Mouse (Mus musculus): ENCODE data around the gene Zfp553. TPM values are rescaled to one million over a fixed set of nuclear protein-coding genes. Genes with fewer than 3 reads are reported as not detected.

Zfp553 gene
- polyA plus RNA-seq, 1 experiment from 2014 or later = 48.7 TPM

- no peak for ATAC-seq
- H3K36me3 ChIP-seq (ENCODE audit: control insufficient read depth, insufficient read depth, low read length) = no peaks in the 10 kb centered on the region
- no peak overlapping the region for H3K4me2 ChIP-seq (ENCODE audit: low read length)
- H3K27me3 ChIP-seq (ENCODE audit: control insufficient read depth, insufficient read depth, low read depth, low read length) = no peaks in the 10 kb centered on the region
- H3K4me3 ChIP-seq (ENCODE audit: low read depth, low read length) = no peak overlapping the region
- H3K27ac ChIP-seq (ENCODE audit: low read length) = no peak overlapping the region
- 90% methylated on average over 5 of the region's 5 CpGs for WGBS
- H3K9ac ChIP-seq (ENCODE audit: low read depth, low read length) = no peak overlapping the region
- no peaks in the 10 kb centered on the region for H3K4me1 ChIP-seq (ENCODE audit: control insufficient read depth, insufficient read depth, low read length)
- no peaks in the 10 kb centered on the region for H3K9me3 ChIP-seq (replicated peaks; ENCODE audit: control insufficient read depth, low read length, poor library complexity, severe bottlenecking)
Measured at GRCm38 (mm10) chr7:127216307-127216706, 16.6 kb upstream of the Zfp553 start.

- no peak overlapping the region for H3K4me3 ChIP-seq (ENCODE audit: low read depth, low read length)
- H3K4me2 ChIP-seq (ENCODE audit: low read length) = no peak overlapping the region
- 92% methylated on average over 6 of the region's 6 CpGs for WGBS
- H3K36me3 ChIP-seq (ENCODE audit: control insufficient read depth, insufficient read depth, low read length) = no peaks in the 10 kb centered on the region
- no peak overlapping the region for H3K27ac ChIP-seq (ENCODE audit: low read length)
- ATAC-seq = no peak
- no peak overlapping the region for H3K9ac ChIP-seq (ENCODE audit: low read depth, low read length)
- no peaks in the 10 kb centered on the region for H3K27me3 ChIP-seq (ENCODE audit: control insufficient read depth, insufficient read depth, low read depth, low read length)
- H3K4me1 ChIP-seq (ENCODE audit: control insufficient read depth, insufficient read depth, low read length) = no peaks in the 10 kb centered on the region
- no peaks in the 10 kb centered on the region for H3K9me3 ChIP-seq (replicated peaks; ENCODE audit: control insufficient read depth, low read length, poor library complexity, severe bottlenecking)
Measured at GRCm38 (mm10) chr7:127217475-127217874, 15.4 kb upstream of the Zfp553 start.

GRCm38 (mm10) chr7:127217901-127218642 is 14.8 kb upstream of the Zfp553 start:
- Histone ChIP-seq H3K4me3 (ENCODE audit: low read depth, low read length) (no peak overlapping the region), H3K4me2 (ENCODE audit: low read length) (no peak overlapping the region), H3K9ac (ENCODE audit: low read depth, low read length) (no peak overlapping the region), H3K9me3 (replicated peaks; ENCODE audit: control insufficient read depth, low read length, poor library complexity, severe bottlenecking) (no peaks in the 10 kb centered on the region), H3K27me3 (ENCODE audit: control insufficient read depth, insufficient read depth, low read depth, low read length) (no peaks in the 10 kb centered on the region), H3K36me3 (ENCODE audit: control insufficient read depth, insufficient read depth, low read length) (no peaks in the 10 kb centered on the region), H3K4me1 (ENCODE audit: control insufficient read depth, insufficient read depth, low read length) (no peaks in the 10 kb centered on the region), H3K27ac (ENCODE audit: low read length) (no peak overlapping the region)
- 80% methylated on average over 10 of the region's 10 CpGs for whole genome bisulfite sequencing
- ATAC-seq = no peak

DNA sequence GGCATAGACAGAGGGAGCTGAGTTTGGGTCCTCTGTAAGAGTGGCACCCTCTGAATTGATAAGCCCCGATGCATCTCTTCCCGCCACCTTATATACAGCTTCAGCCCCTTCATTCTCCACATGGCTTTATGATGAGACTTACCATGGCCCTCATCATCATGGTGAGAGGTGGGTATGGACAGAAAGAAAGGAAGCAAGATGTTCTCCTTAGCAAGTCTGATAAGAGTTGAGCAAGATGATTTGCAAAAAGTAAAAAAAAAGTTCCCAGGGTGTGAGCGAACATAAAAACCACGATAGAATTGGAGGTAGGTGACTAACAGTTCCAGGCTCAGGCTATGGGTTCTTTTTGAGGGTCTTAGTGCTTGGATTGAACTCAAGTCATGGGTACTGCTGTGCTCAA is 14.2 kb upstream of the Zfp553 start:
- Histone ChIP-seq H3K36me3 (ENCODE audit: control insufficient read depth, insufficient read depth, low read length) (no peaks in the 10 kb centered on the region), H3K4me2 (ENCODE audit: low read length) (no peak overlapping the region), H3K4me3 (ENCODE audit: low read depth, low read length) (no peak overlapping the region), H3K9me3 (replicated peaks; ENCODE audit: control insufficient read depth, low read length, poor library complexity, severe bottlenecking) (no peaks in the 10 kb centered on the region), H3K9ac (ENCODE audit: low read depth, low read length) (no peak overlapping the region), H3K27me3 (ENCODE audit: control insufficient read depth, insufficient read depth, low read depth, low read length) (no peaks in the 10 kb centered on the region), H3K27ac (ENCODE audit: low read length) (no peak overlapping the region), H3K4me1 (ENCODE audit: control insufficient read depth, insufficient read depth, low read length) (no peaks in the 10 kb centered on the region)
- 97% methylated on average over 4 of the region's 4 CpGs for WGBS
- ATAC-seq = no peak

DNA sequence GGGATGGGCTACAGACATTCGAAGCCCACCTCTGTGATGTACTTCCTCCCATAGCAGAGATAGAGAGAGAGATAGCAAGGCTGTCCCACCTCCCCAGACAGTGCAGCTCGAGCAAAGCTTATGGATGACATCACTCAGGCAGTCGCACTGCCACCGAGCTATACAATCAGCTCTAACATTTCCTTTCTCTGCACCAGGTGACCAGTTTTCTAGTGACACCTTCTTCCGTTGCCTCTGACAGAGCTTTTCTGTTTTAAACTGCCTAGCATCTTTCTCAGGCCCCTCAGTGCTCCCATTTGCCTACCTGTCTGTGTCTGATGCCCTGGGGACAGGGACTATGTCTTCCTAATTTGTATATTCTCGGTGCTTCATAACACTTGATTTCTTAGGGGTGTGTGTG is 12.4 kb upstream of the Zfp553 start:
- no peaks in the 10 kb centered on the region for H3K36me3 ChIP-seq (ENCODE audit: control insufficient read depth, insufficient read depth, low read length)
- 86% methylated on average over 6 of the region's 6 CpGs for WGBS
- H3K27ac ChIP-seq (ENCODE audit: low read length) = no peak overlapping the region
- ATAC-seq = no peak
- H3K9me3 ChIP-seq (replicated peaks; ENCODE audit: control insufficient read depth, low read length, poor library complexity, severe bottlenecking) = no peaks in the 10 kb centered on the region
- no peak overlapping the region for H3K9ac ChIP-seq (ENCODE audit: low read depth, low read length)
- no peak overlapping the region for H3K4me3 ChIP-seq (ENCODE audit: low read depth, low read length)
- no peak overlapping the region for H3K4me2 ChIP-seq (ENCODE audit: low read length)
- no peaks in the 10 kb centered on the region for H3K27me3 ChIP-seq (ENCODE audit: control insufficient read depth, insufficient read depth, low read depth, low read length)
- no peaks in the 10 kb centered on the region for H3K4me1 ChIP-seq (ENCODE audit: control insufficient read depth, insufficient read depth, low read length)

DNA sequence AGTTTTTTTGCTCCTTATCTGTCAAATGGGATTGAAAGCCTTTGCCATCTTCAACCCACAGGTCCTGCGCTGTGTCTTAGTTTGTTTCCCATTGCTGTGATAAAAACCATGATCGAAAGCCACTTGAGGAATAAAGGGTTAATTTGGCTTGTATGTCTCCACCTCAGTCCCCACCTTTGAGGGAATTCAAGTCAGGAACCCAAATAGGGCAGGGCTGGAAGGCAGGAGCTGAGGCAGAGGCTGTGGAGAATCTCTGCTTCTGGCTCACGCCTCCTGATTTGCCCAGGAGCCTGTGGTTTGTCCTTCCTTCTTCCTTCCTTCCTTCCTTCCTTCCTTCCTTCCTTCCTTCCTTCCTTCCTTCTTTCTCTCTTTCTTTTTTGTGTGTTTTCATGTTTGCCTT is 9.8 kb upstream of the Zfp553 start:
- 97% methylated on average over 3 of the region's 3 CpGs for WGBS
- ATAC-seq = no peak
- no peak overlapping the region for H3K27ac ChIP-seq (ENCODE audit: low read length)

GRCm38 (mm10) chr7:127223515-127224478 is 9.1 kb upstream of the Zfp553 start:
- Histone ChIP-seq H3K36me3 (ENCODE audit: control insufficient read depth, insufficient read depth, low read length) (no peaks in the 10 kb centered on the region), H3K4me2 (ENCODE audit: low read length) (no peak overlapping the region), H3K27me3 (ENCODE audit: control insufficient read depth, insufficient read depth, low read depth, low read length) (no peaks in the 10 kb centered on the region), H3K9ac (ENCODE audit: low read depth, low read length) (no peak overlapping the region), H3K4me1 (ENCODE audit: control insufficient read depth, insufficient read depth, low read length) (no peaks in the 10 kb centered on the region), H3K9me3 (replicated peaks; ENCODE audit: control insufficient read depth, low read length, poor library complexity, severe bottlenecking) (no peaks in the 10 kb centered on the region), H3K4me3 (ENCODE audit: low read depth, low read length) (no peak overlapping the region), H3K27ac (ENCODE audit: low read length) (no peak overlapping the region)
- ATAC-seq = no peak
- WGBS = 90% methylated on average over 6 of the region's 6 CpGs

More for the DNA sequence above, 9.8 kb upstream of the Zfp553 start:
- Histone ChIP-seq H3K9me3 (replicated peaks; ENCODE audit: control insufficient read depth, low read length, poor library complexity, severe bottlenecking) (no peaks in the 10 kb centered on the region), H3K27me3 (ENCODE audit: control insufficient read depth, insufficient read depth, low read depth, low read length) (no peaks in the 10 kb centered on the region), H3K36me3 (ENCODE audit: control insufficient read depth, insufficient read depth, low read length) (no peaks in the 10 kb centered on the region), H3K9ac (ENCODE audit: low read depth, low read length) (no peak overlapping the region), H3K4me3 (ENCODE audit: low read depth, low read length) (no peak overlapping the region), H3K4me2 (ENCODE audit: low read length) (no peak overlapping the region), H3K4me1 (ENCODE audit: control insufficient read depth, insufficient read depth, low read length) (no peaks in the 10 kb centered on the region)

GRCm38 (mm10) chr7:127224616-127225015 is 8.2 kb upstream of the Zfp553 start:
- H3K27me3 ChIP-seq (ENCODE audit: control insufficient read depth, insufficient read depth, low read depth, low read length) = no peaks in the 10 kb centered on the region
- no peak overlapping the region for H3K4me2 ChIP-seq (ENCODE audit: low read length)
- H3K9ac ChIP-seq (ENCODE audit: low read depth, low read length) = no peak overlapping the region
- H3K36me3 ChIP-seq (ENCODE audit: control insufficient read depth, insufficient read depth, low read length) = no peaks in the 10 kb centered on the region
- no peaks in the 10 kb centered on the region for H3K9me3 ChIP-seq (replicated peaks; ENCODE audit: control insufficient read depth, low read length, poor library complexity, severe bottlenecking)
- H3K4me1 ChIP-seq (ENCODE audit: control insufficient read depth, insufficient read depth, low read length) = peaks cover 2% of the 10 kb centered on the region; the same call in 1 of the 2 replicates
- no peak overlapping the region for H3K4me3 ChIP-seq (ENCODE audit: low read depth, low read length)
- WGBS = 91% methylated on average over 6 of the region's 6 CpGs
- no peak for ATAC-seq
- H3K27ac ChIP-seq (ENCODE audit: low read length) = no peak overlapping the region

Measured in midbrain, embryonic 16.5 days (tissue).